Mouse (Mus musculus): ENCODE data around the gene Ppp2r2c.

The Ppp2r2c gene

GRCm38 (mm10) chr5:36870916-36871315 is 2.6 kb downstream of the Ppp2r2c start:
- in situ Hi-C loops (cut with MboI) = no loop called here

GRCm38 (mm10) chr5:36875956-36876355 is 7.6 kb downstream of the Ppp2r2c start:
- in situ Hi-C loops (cut with MboI) = no loop called here

GRCm38 (mm10) chr5:36876777-36877396 is 8.6 kb downstream of the Ppp2r2c start:
- in situ Hi-C loops (cut with MboI) = no loop called here

DNA sequence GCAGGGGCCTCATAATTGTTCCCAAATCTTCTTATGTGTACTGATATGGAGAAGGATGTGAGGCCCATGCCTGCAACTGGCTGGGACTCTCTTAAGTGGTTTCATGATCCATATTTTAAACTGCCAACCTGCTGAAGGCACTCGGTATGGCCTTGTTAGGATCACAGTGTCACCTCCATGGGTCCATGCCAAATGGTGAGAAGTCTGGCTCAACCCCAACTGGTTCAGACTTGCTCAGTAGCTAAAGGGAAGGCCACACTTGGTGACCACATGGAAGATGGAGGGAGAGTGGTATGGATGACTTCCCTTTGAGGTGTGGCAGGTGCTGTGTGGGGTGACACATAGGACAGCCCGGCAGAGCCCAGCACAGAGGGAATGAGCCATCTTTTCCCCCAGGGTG is 9.3 kb downstream of the Ppp2r2c start:
- in situ Hi-C loops (cut with MboI) = no loop called here

GRCm38 (mm10) chr5:36878801-36879200 is 10.5 kb downstream of the Ppp2r2c start:
- in situ Hi-C loops (cut with MboI) = no loop called here

- in situ Hi-C loops (cut with MboI) = no loop called here
These were observed 12.3 kb downstream of the Ppp2r2c start for GRCm38 (mm10) chr5:36880622-36881021.

DNA sequence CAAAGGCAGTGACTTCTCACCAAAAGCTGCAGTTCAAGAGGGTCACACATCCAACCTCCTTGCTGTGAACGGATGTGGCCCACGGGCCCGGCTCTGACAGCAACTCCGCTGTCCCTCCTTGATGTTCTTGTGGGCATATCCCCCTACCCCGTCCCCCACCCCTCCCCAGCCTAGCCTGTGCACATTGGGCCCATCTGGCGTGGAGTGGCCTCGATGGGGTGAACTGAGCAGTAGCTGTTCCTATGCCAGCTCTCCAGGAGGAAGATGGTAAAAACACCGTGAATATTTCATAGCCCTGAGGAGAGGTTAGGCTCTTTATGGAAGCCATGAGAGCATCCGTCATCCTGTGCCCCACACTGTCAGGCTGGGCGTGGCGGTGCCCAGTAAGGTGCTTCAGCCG is 15.2 kb downstream of the Ppp2r2c start:
- in situ Hi-C loops (cut with MboI) = no loop called here

DNA sequence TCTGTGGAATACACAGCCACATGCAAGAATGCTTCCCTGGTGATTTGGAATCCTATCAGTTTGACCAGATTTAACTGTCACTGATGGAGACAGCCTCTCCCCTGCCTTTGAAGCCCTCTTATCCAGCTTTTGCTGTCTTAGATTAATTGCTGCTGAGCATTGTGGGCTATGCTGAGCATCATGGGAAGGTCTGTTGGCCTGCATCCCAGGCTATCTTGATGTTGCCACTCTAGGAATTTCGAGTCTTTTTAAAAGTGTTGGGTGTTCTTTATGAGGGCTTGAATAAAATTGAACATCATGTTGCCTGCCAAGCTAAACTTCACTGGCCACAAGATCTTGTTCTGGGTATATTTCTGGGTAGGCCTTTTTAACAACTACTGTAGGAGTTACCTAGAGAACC is 16.8 kb downstream of the Ppp2r2c start:
- in situ Hi-C loops (cut with MboI) = no loop called here

DNA sequence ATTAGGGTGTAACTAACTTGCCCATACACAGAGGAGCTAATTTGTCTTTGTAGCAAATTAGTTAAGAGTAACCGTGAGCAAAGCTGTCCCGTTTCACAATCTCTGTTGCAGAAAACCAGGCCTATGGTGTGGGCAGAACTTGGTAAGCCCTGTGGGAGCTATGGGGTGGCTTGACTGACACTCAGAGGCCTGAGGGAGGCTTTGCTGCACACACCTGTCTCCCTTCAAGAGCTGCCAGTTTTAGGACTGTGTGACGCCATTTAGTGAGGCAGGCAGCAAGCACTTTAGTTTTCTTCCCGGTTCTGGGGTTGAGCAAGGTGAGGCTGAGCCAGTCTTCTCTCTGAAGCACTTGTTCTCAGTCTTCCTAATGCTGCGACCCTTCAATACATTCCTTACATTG is 17.3 kb downstream of the Ppp2r2c start:
- in situ Hi-C loops (cut with MboI) = no loop called here

- in situ Hi-C loops (cut with MboI) = no loop called here
These were observed 18.0 kb downstream of the Ppp2r2c start for GRCm38 (mm10) chr5:36886298-36886697.

GRCm38 (mm10) chr5:36886852-36887283 is 18.6 kb downstream of the Ppp2r2c start:
- in situ Hi-C loops (cut with MboI) = no loop called here

DNA sequence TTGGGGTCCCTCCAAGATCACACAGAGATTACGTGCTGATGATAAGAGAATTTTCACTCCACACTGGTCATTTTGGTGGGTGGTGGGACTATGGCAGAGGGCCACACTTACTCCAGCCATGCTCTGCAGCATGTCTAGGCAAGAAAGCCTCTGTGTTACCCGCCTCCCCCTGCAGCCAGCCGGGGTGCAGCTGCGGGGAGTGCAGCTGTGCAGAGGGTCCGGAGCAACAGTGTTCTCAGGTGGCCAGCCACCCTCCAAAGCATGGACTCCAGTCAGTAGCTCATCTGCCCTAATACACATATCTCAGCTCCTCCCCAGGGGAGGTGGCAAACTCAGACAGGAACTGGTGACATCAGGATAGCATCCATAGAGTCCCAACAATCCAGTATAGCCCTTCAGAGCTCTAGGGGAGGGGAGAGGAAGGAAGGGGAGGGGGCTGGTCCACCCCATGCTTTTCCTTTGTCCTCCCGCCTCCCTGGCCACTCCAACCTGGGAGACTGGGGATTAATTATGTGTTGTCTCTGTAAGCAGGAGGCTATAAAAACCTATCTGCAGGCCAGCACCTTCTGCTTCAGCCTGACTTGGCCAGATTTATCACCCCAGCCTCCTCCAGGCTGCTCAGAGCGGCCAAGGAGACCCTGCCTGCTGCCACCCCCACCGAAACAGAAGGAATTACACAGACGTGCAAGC is 19.1 kb downstream of the Ppp2r2c start:
- in situ Hi-C loops (cut with MboI) = no loop called here

DNA sequence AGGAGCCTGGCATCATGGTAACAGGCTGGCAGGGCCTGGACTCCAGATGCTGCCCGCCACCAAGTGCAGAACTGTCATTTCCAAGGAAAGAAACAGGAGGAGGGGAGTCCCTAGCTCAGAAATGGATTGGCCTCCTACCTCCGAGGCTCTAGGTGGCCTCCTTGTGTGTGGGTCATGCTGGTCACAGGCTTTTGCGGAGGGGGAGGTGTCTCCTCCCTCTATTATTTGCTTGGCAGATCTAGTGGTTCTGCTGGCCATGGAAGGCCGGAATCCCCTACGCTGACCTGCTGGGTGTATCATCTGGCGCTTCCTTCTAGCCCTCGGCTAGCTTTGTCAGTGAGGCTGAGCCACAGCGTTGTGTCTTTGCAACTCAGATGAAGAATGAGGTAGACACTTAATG is 20.2 kb downstream of the Ppp2r2c start:
- in situ Hi-C loops (cut with MboI) = no loop called here

GRCm38 (mm10) chr5:36888911-36889310 is 20.6 kb downstream of the Ppp2r2c start:
- in situ Hi-C loops (cut with MboI) = no loop called here

DNA sequence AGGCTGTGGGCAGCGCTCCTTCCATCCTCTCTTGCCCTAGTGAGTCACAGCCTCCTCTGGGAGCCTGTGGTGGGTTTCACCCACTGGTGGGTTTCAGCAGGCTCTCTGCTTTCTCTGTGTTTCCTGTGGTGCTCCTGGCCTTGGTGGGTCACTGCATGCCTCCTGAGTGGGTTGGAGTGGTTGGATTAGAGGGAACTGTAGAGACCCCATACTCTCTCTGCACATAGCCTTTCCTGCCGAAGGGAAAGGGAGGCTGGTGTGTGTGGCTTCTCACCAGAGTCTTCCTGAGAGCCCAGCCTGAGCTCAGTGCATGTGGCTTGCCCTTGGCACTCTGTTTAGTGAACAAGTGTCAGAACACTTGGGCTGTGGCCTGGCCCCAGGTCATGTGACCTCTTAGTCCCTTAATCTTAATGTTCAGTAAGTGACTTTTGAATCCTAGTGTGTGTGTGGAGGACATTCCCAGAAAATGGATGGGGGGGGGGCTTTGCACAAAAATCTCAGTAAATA is 21.1 kb downstream of the Ppp2r2c start:
- in situ Hi-C loops (cut with MboI) = no loop called here

DNA sequence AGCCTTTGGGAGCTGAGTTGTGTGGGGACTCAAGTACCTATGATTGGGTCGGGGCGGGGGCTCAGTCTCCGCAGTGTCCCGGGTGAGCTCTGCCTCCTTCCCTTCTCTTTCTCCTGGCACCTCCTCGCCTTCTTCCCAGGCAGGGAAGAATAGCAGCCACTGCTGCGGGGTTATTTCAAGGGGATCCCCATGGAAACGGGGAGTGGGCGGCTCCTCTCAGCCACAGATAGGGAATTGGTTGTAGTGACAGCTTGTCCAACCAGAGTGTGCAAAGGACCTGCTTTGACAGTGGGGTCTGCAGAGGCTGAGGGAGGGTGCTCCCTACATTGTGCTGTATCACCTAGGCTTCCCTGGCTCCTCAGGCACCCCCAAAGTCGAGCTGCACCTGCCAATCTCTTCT is 22.5 kb downstream of the Ppp2r2c start:
- in situ Hi-C loops (cut with MboI) = no loop called here

DNA sequence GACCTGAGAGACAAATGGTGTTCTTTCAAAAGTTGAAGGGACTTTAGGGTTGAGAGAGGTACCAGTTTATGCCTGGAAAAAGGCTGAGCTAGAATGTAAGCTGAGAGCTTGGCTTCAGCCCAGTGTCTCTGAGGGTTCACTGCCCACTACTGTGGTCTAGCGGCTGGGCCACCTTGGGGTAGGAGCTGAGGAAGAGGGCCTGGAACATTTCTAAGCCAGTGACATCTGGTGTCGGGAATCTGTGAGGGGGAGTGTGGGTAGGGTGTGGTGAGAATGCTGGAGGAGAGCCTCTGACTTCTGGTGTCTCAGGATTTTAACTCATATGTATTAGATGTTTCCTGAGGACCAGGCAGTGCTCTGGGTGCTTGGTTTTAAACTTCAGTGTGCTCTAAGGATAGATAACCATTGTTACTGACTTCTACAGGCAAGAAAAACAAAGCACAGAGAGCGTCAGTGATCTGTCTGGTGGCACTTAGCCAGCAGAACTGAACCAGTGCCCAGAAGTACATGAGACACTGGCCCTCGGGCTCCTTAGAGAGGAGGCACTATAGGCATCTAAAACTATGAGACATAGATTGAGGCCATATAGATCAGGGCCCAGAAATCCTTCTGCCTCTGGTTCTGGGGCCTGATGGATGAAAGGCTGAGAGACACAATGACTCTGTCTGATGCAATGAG is 23.6 kb downstream of the Ppp2r2c start:
- in situ Hi-C loops (cut with MboI) = no loop called here

DNA sequence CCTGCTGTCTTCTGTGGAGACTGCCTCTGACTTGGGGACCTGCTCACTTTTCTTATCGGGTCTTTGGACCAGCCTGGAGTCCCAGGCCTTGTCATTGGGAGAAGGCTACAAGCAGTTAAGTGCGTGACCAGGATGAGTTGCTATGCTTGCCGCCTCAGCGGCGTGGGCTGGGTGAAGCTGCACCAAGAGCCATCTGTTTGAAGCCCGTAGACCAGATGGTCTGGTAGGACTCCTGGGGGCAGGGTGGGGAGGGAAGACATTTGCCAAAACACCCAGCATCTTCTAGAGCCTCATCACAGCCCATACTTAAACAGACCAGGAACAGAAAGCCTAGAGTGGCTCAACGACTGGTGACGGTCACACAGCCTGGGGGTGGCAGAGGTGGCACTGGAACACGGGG is 24.9 kb downstream of the Ppp2r2c start:
- in situ Hi-C loops (cut with MboI) = no loop called here

DNA sequence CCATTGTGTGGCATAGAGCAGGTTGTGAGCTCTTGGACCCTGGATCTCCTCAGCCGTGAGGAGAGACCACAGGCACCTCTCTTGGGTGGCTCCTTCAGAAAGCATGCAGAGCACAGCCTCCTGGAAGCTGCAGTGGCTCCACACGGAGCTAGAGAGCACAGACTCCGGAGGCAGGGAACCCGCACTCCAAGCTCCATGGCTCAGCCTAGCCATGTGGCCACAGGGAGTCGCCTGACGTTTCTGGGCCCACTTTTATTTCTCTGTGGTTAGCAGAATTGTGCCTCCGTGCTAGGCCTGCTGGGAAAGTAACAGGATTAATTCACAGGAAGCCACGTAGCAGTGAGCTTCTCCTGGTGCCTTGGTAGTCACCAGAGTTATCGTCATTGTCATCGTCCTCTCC is 25.8 kb downstream of the Ppp2r2c start:
- in situ Hi-C loops (cut with MboI) = no loop called here

DNA sequence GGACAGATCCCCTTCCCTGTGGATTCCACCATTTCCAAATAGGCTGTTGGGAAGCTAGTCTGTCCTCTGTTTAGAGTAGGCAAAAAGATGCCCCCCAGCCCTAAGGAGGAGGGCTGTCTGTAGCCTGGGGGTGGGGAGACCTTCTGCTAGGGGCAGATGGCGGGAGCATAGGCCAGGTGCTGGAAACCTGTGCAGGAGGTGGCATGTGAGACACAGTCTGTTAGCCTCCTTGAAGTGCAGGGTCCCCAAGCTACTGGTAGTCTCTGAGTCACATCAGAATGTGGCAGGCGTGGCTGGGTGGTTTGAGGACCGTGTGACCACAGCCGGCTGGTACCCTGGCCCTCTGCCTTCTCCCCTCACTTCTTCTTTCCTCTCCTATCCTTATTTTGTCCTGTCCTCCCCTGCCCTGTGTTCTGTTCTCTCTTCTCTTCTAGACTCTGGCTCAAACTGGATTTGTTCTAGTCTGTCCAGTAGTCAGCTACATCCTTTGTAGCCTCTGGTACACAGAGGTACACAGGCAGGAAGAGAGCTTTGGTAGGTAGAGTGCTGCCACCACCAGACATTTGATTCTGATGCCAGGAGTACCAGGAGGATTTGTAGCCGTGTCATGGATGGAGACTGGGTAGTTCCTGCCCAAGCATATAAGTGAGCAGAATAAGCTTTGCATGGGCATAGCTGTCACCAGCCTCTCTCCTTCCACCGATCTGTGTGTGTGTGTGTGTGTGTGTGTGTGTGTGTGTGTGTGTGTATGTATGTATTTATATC is 26.5 kb downstream of the Ppp2r2c start:
- in situ Hi-C loops (cut with MboI) = no loop called here

- in situ Hi-C loops (cut with MboI) = no loop called here
These were observed 27.6 kb downstream of the Ppp2r2c start for GRCm38 (mm10) chr5:36895621-36896573.
